In genomic region chr9:98032573-98033272, GRCm38 (mm10) we compare ENCODE assay signal across 9 mouse cellular contexts. TPM values are rescaled to one million over a fixed set of nuclear protein-coding genes. Genes with fewer than 3 reads are reported as not detected.
DNase-seq lines count a peak whose midpoint lies in the region; ATAC-seq and TF ChIP-seq lines count a peak whose summit lies in the region.
"Had no signal": no experiment of that assay in that cellular context is flagged by ENCODE, and none has a peak within 500 bp of the region (broad histone marks: within the 10 kb centered on the region; RNA-seq: fewer than 3 reads in every experiment).

Clstn2 (minus strand) TSS chr9:98033181.

- TF ChIP-seq POLR2A in embryonic fibroblast, embryonic 13.5 days (IDR thresholded peaks at IDR 0.05; ENCODE audit: low read depth, low read length), result no peak

- WGBS in liver, embryonic 15.5 days (ENCODE audit: insufficient replicate concordance), result under 1% methylated on average over 71 of the region's 73 CpGs

- no peaks in the 10 kb centered on the region for H3K36me3 ChIP-seq in liver, embryonic 15.5 days (replicated peaks)

- DNase-seq in urinary bladder, postnatal 25 days (ENCODE audit: low spot score), result peak; percentile 8
- DNase-seq in urinary bladder, postnatal 4 days (ENCODE audit: low spot score in 2 of 2), result no peak
- peak; percentile 35 to 39 for DNase-seq in heart, postnatal 10 days
- peak; percentile 72 to 80 for DNase-seq in kidney, postnatal 4 days
- peak; percentile 69 for DNase-seq in ovary, adult 18-20 months (ENCODE audit: low spot score)

- ATAC-seq in liver, embryonic 15.5 days (ENCODE audit: insufficient read depth), result no peak
- no peak for ATAC-seq in activated CD4-positive, CD25-positive, alpha-beta regulatory T cell, adult 4 months

- TF ChIP-seq CTCF in embryonic fibroblast, embryonic 13.5 days (IDR thresholded peaks at IDR 0.05; ENCODE audit: borderline replicate concordance, insufficient read depth, low read length), result no peak

- no peak within 1 kb of the TSS for H3K9ac ChIP-seq in liver, embryonic 15.5 days

- H3K9me3 ChIP-seq in liver, embryonic 15.5 days (replicated peaks), result no peaks in the 10 kb centered on the region

- H3K27ac ChIP-seq in embryonic fibroblast, embryonic 13.5 days (ENCODE audit: insufficient read depth, low read length), result no peak within 1 kb of the TSS
- no peak within 1 kb of the TSS for H3K27ac ChIP-seq in liver, embryonic 15.5 days (replicated peaks)

- peak within 1 kb of the TSS; percentile 62 for H3K4me2 ChIP-seq in liver, embryonic 15.5 days

- H3K4me3 ChIP-seq in embryonic fibroblast, embryonic 13.5 days (ENCODE audit: insufficient read depth, low read length), result peak within 1 kb of the TSS; percentile 39
- peak within 1 kb of the TSS; percentile 43 for H3K4me3 ChIP-seq in liver, embryonic 15.5 days (replicated peaks)

- peaks cover 47% of the 10 kb centered on the region for H3K27me3 ChIP-seq in liver, embryonic 15.5 days

- intact Hi-C loops in heart, postnatal 10 days (cut with DNase I), result loop anchor here (5.0 kb wide), 1 partner anchor 505 kb away; no protein-coding TSS in a partner anchor

- peaks cover 3% of the 10 kb centered on the region; the same call in 1 of the 2 replicates for H3K4me1 ChIP-seq in embryonic fibroblast, embryonic 13.5 days (ENCODE audit: control insufficient read depth, insufficient read depth, low read length)
- no peaks in the 10 kb centered on the region for H3K4me1 ChIP-seq in liver, embryonic 15.5 days (replicated peaks)

RNA-seq across cellular contexts. Expression of gene Clstn2, which starts in this region (rescaled TPM):
- polyA plus RNA-seq in embryonic fibroblast, embryonic 13.5 days (2011; ENCODE audit: insufficient read length, low read depth, missing spikeins), result 1.8 and 7.6 TPM in 2 replicates
- 1 to 10 TPM; 2.5 TPM for total RNA-seq in heart, postnatal 10 days (2021)
- polyA plus RNA-seq in liver, embryonic 15.5 days (2015; fragmentation: Nextera tagmentation; extraction: Ambion mirVana), result 0.02 and 0.06 TPM in 2 replicates
- not detected for polyA plus RNA-seq in activated CD4-positive, CD25-positive, alpha-beta regulatory T cell, adult 4 months (2017; shearing (Covaris generic))
- total RNA-seq: neutrophil, adult 5-6 weeks had no signal

Comparison
In these comparisons a context has a peak if more than half of its experiments do, and no peak if none do; other contexts are left out.
1. DNase-seq: peak in urinary bladder, postnatal 25 days (single experiment), heart, postnatal 10 days (2 of 2), kidney, postnatal 4 days (2 of 2) and ovary, adult 18-20 months (single experiment); none in urinary bladder, postnatal 4 days (0 of 2).